Mouse (Mus musculus): ENCODE measurements around the gene Tmcc1.

DNA sequence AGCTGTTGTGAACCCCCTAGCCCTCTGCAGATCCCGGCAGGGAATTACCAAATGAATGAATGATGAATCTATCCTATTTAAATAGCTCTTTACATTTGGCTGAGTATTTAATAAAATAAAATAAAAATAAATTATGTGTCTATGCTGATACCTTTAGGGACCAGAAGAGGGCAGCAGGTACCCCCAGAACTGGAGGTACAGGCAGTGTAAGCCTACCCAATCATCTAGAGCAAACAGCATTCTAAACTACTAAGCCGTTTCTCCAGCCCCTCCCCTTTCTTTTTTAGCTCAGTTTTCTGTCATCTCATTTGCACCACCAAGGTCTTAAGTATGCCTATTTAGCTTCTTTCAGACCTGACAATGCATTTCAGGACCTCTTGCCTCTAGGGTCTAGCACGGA, 4.9 kb upstream of the Tmcc1 start:
- TF ChIP-seq CTCF (IDR thresholded peaks at IDR 0.05; ENCODE audit: low read depth, low read length) (peak; percentile 53), POLR2A (IDR thresholded peaks at IDR 0.05; ENCODE audit: extremely low read depth, insufficient read depth, low read length) (no peak)
